Mouse (Mus musculus): ENCODE measurements at regions not wholly inside any gene's neighbourhood (a gene's known extent, or its start where the extent isn't known, plus 50 kb on each side); places are given as distances from the start of the nearest gene placed in this dataset.

- WGBS, result 93% methylated on average over 5 of the region's 5 CpGs
- Histone ChIP-seq H3K4me3 (no peak overlapping the region), H3K4me2 (replicated peaks) (no peak overlapping the region), H3K4me1 (no peaks in the 10 kb centered on the region), H3K27ac (replicated peaks) (no peak overlapping the region), H3K9ac (replicated peaks) (no peak overlapping the region), H3K9me3 (no peaks in the 10 kb centered on the region), H3K27me3 (no peaks in the 10 kb centered on the region), H3K36me3 (no peaks in the 10 kb centered on the region)
- ATAC-seq (ENCODE audit: low FRiP score, low read depth), result no peak
Observed at GRCm38 (mm10) chr15:50942429-50942828, 2942.3 kb upstream of the Gm7489 start.

GRCm38 (mm10) chr15:50944976-50945375, 2939.7 kb upstream of the Gm7489 start:
- 91% methylated on average over 4 of the region's 4 CpGs for WGBS

GRCm38 (mm10) chr15:50959109-50959508, 2925.6 kb upstream of the Gm7489 start:
- WGBS, result 96% methylated on average over 3 of the region's 3 CpGs
- Histone ChIP-seq H3K27me3 (no peaks in the 10 kb centered on the region), H3K27ac (replicated peaks) (no peak overlapping the region), H3K9ac (replicated peaks) (no peak overlapping the region), H3K4me1 (no peaks in the 10 kb centered on the region), H3K4me3 (no peak overlapping the region), H3K9me3 (no peaks in the 10 kb centered on the region), H3K4me2 (replicated peaks) (no peak overlapping the region), H3K36me3 (no peaks in the 10 kb centered on the region)
- ATAC-seq (ENCODE audit: low FRiP score, low read depth), result no peak

More at GRCm38 (mm10) chr15:50944976-50945375, 2939.7 kb upstream of the Gm7489 start:
- Histone ChIP-seq H3K9ac (replicated peaks) (no peak overlapping the region), H3K4me3 (no peak overlapping the region), H3K9me3 (no peaks in the 10 kb centered on the region), H3K27me3 (no peaks in the 10 kb centered on the region), H3K4me1 (no peaks in the 10 kb centered on the region), H3K27ac (replicated peaks) (no peak overlapping the region), H3K36me3 (no peaks in the 10 kb centered on the region), H3K4me2 (replicated peaks) (no peak overlapping the region)
- ATAC-seq (ENCODE audit: low FRiP score, low read depth), result no peak

GRCm38 (mm10) chr15:50963606-50964005, 2921.1 kb upstream of the Gm7489 start:
- no peak for ATAC-seq (ENCODE audit: low FRiP score, low read depth)

GRCm38 (mm10) chr15:50964236-50964635, 2920.5 kb upstream of the Gm7489 start:
- Histone ChIP-seq H3K9me3 (no peaks in the 10 kb centered on the region), H3K9ac (replicated peaks) (no peak overlapping the region), H3K4me2 (replicated peaks) (no peak overlapping the region), H3K36me3 (no peaks in the 10 kb centered on the region), H3K27ac (replicated peaks) (no peak overlapping the region), H3K4me1 (peaks cover 2% of the 10 kb centered on the region; the same call in 1 of the 2 replicates), H3K4me3 (no peak overlapping the region), H3K27me3 (no peaks in the 10 kb centered on the region)
- ATAC-seq (ENCODE audit: low FRiP score, low read depth), result no peak
- 89% methylated on average over 2 of the region's 2 CpGs for WGBS

More at GRCm38 (mm10) chr15:50963606-50964005, 2921.1 kb upstream of the Gm7489 start:
- Histone ChIP-seq H3K4me3 (no peak overlapping the region), H3K27me3 (no peaks in the 10 kb centered on the region), H3K9me3 (no peaks in the 10 kb centered on the region), H3K4me1 (peaks cover 2% of the 10 kb centered on the region; the same call in 1 of the 2 replicates), H3K27ac (replicated peaks) (no peak overlapping the region), H3K36me3 (no peaks in the 10 kb centered on the region), H3K4me2 (replicated peaks) (no peak overlapping the region), H3K9ac (replicated peaks) (no peak overlapping the region)
- WGBS, result 75% methylated on average over 5 of the region's 5 CpGs

GRCm38 (mm10) chr15:50967176-50967575, 2917.5 kb upstream of the Gm7489 start:
- Histone ChIP-seq H3K9me3 (no peaks in the 10 kb centered on the region), H3K4me2 (replicated peaks) (no peak overlapping the region), H3K36me3 (no peaks in the 10 kb centered on the region), H3K27me3 (no peaks in the 10 kb centered on the region), H3K4me1 (peaks cover 2% of the 10 kb centered on the region; the same call in 1 of the 2 replicates), H3K9ac (replicated peaks) (no peak overlapping the region), H3K4me3 (no peak overlapping the region), H3K27ac (replicated peaks) (no peak overlapping the region)
- no peak for ATAC-seq (ENCODE audit: low FRiP score, low read depth)
- 36% methylated on average over 2 of the region's 2 CpGs for WGBS

GRCm38 (mm10) chr15:50970637-50971036, 2914.1 kb upstream of the Gm7489 start:
- no peak overlapping the region for H3K9ac ChIP-seq (replicated peaks)
- no peaks in the 10 kb centered on the region for H3K9me3 ChIP-seq
- H3K36me3 ChIP-seq, result no peaks in the 10 kb centered on the region
- WGBS, result 87% methylated on average over 4 of the region's 4 CpGs
- H3K4me3 ChIP-seq, result no peak overlapping the region
- H3K27ac ChIP-seq (replicated peaks), result no peak overlapping the region
- peaks cover 2% of the 10 kb centered on the region; the same call in 1 of the 2 replicates for H3K4me1 ChIP-seq
- no peaks in the 10 kb centered on the region for H3K27me3 ChIP-seq
- no peak for ATAC-seq (ENCODE audit: low FRiP score, low read depth)
- no peak overlapping the region for H3K4me2 ChIP-seq (replicated peaks)

GRCm38 (mm10) chr15:50972593-50972992, 2912.1 kb upstream of the Gm7489 start:
- Histone ChIP-seq H3K27ac (replicated peaks) (no peak overlapping the region), H3K36me3 (no peaks in the 10 kb centered on the region), H3K4me3 (no peak overlapping the region), H3K9me3 (no peaks in the 10 kb centered on the region), H3K4me1 (no peaks in the 10 kb centered on the region), H3K27me3 (no peaks in the 10 kb centered on the region), H3K4me2 (replicated peaks) (no peak overlapping the region), H3K9ac (replicated peaks) (no peak overlapping the region)
- no peak for ATAC-seq (ENCODE audit: low FRiP score, low read depth)
- WGBS, result 89% methylated on average over 13 of the region's 13 CpGs

GRCm38 (mm10) chr15:50974002-50974754, 2910.5 kb upstream of the Gm7489 start:
- no peak overlapping the region for H3K9ac ChIP-seq (replicated peaks)
- no peaks in the 10 kb centered on the region for H3K9me3 ChIP-seq
- H3K4me1 ChIP-seq, result no peaks in the 10 kb centered on the region
- H3K4me2 ChIP-seq (replicated peaks), result no peak overlapping the region
- WGBS, result 84% methylated on average over 9 of the region's 9 CpGs
- no peaks in the 10 kb centered on the region for H3K36me3 ChIP-seq
- H3K27me3 ChIP-seq, result no peaks in the 10 kb centered on the region
- no peak overlapping the region for H3K27ac ChIP-seq (replicated peaks)
- no peak for ATAC-seq (ENCODE audit: low FRiP score, low read depth)
- H3K4me3 ChIP-seq, result no peak overlapping the region

- WGBS, result 87% methylated on average over 4 of the region's 4 CpGs
- no peaks in the 10 kb centered on the region for H3K27me3 ChIP-seq
- H3K4me2 ChIP-seq (replicated peaks), result no peak overlapping the region
- H3K9ac ChIP-seq (replicated peaks), result no peak overlapping the region
- H3K36me3 ChIP-seq, result no peaks in the 10 kb centered on the region
- H3K27ac ChIP-seq (replicated peaks), result no peak overlapping the region
- H3K9me3 ChIP-seq, result no peaks in the 10 kb centered on the region
- H3K4me1 ChIP-seq, result no peaks in the 10 kb centered on the region
- no peak overlapping the region for H3K4me3 ChIP-seq
- no peak for ATAC-seq (ENCODE audit: low FRiP score, low read depth)
Observed at GRCm38 (mm10) chr15:50989457-50989856, 2895.2 kb upstream of the Gm7489 start.

- H3K36me3 ChIP-seq, result no peaks in the 10 kb centered on the region
- no peak for ATAC-seq (ENCODE audit: low FRiP score, low read depth)
- WGBS, result 66% methylated on average over 4 of the region's 4 CpGs
Observed at GRCm38 (mm10) chr15:50991667-50992066, 2893.0 kb upstream of the Gm7489 start.

GRCm38 (mm10) chr15:50992246-50992645, 2892.5 kb upstream of the Gm7489 start:
- no peak overlapping the region for H3K4me3 ChIP-seq
- no peak for ATAC-seq (ENCODE audit: low FRiP score, low read depth)
- no peaks in the 10 kb centered on the region for H3K9me3 ChIP-seq
- no peaks in the 10 kb centered on the region for H3K36me3 ChIP-seq
- H3K27me3 ChIP-seq, result no peaks in the 10 kb centered on the region
- H3K4me1 ChIP-seq, result no peaks in the 10 kb centered on the region
- 74% methylated on average over 2 of the region's 2 CpGs for WGBS
- H3K4me2 ChIP-seq (replicated peaks), result no peak overlapping the region
- no peak overlapping the region for H3K9ac ChIP-seq (replicated peaks)
- H3K27ac ChIP-seq (replicated peaks), result no peak overlapping the region

More at GRCm38 (mm10) chr15:50991667-50992066, 2893.0 kb upstream of the Gm7489 start:
- H3K27me3 ChIP-seq, result no peaks in the 10 kb centered on the region
- H3K4me3 ChIP-seq, result no peak overlapping the region
- no peaks in the 10 kb centered on the region for H3K9me3 ChIP-seq
- H3K27ac ChIP-seq (replicated peaks), result no peak overlapping the region
- H3K4me1 ChIP-seq, result no peaks in the 10 kb centered on the region
- no peak overlapping the region for H3K9ac ChIP-seq (replicated peaks)
- H3K4me2 ChIP-seq (replicated peaks), result no peak overlapping the region
